Mouse (Mus musculus) adrenal gland, postnatal 10 days (tissue): ENCODE measurements around the gene Mtrf1. TPM values are rescaled to one million over a fixed set of nuclear protein-coding genes. Genes with fewer than 3 reads are reported as not detected.
"Not testable (repeated sequence)": the region's sequence is repeated elsewhere in the genome, so short reads cannot be mapped to it uniquely, and the experiment has no call there.

Experiments
- DNase-seq: peaks from one replicate; pipeline ENCODE4 v3.0.0; 2021; ENCODE audit warnings: mixed read lengths
- total RNA-seq, 2 experiments: library from RNA; stranded (reverse); gene quantifications; 2 replicates each; pipeline ENCODE4 v1.2.3; 2021

The Mtrf1 gene
- total RNA-seq, 2 experiments from 2014 or later: 5.4 to 8.7 TPM

DNA sequence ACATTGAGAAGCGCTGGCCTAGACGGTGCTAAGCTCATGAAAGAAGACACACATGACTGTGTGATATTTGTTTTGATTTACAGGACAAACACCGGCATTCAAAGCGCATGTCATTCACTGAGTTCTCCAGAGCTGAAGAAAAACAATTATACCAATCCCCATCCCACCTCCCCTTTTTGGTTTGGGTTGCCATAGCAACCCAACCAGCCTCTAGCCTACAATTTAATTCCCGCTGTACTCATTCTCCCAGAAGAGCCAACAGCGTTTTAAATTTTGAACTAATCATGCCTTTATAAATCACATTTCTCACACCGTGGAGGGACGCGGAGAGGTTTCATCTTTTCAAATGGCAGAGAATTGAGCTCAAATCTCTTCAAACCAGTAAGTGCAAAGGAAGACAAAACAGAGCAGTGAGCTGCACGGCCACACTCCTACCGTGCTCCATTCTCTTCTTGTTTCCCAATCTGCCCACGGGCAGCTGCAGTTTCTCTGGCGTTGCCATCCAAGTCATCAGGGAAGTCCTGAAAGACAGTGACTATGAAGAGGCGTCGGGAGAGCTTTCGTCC lies 47.6 kb downstream of the Mtrf1 start:
- DNase-seq: no peak

DNA sequence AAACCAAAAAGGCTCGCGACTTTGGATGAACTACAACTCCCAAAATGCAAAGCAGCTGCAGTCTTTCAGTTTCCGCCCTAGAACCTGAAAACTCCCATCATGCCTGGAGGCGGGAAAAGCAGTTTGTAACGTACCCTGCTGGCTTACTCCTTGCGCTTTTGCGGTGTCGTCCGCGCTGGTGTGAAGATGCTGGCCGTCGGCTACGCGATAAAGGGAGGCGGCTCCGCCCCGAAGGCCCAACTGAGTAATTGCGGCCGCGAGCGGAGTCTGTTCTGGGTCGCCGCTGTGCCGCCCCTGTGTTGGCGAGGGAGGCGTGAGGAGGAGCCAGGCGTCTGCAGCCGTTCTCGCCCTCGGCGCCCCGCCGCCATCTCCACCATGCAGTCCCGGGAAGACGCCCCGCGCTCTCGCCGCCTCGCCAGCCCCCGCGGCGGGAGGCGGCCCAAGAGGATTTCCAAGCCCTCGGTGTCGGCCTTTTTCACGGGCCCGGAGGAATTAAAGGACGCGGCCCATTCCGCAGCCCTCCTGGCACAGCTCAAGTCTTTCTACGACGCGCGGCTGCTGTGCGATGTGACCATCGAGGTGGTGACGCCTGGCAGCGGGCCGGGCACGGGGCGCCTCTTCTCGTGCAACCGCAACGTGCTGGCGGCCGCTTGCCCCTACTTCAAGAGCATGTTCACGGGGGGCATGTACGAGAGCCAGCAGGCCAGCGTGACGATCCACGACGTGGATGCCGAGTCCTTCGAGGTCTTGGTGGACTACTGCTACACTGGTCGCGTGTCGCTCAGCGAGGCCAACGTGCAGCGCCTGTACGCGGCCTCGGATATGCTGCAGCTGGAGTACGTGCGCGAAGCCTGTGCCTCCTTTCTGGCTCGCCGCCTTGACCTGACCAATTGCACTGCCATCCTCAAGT lies 54.4 kb downstream of the Mtrf1 start, which contains the start of gene Kbtbd6:
Kbtbd6 (plus strand) TSS at position 155 of the 910 bp plus-strand sequence.
- peak; percentile 83 for DNase-seq

DNA sequence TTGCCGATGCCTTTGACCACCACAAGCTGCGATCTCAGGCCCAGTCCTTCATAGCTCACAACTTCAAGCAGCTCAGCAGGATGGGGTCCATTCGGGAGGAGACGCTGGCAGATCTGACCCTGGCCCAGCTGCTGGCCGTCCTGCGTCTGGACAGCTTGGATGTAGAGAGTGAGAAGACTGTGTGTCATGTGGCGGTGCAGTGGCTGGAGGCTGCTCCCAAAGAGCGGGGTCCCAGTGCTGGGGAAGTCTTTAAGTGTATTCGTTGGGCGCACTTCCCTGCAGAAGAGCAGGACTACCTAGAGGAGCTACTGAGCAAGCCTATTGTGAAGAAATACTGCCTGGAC lies 55.0 kb downstream of the Mtrf1 start:
- DNase-seq: not testable (repeated sequence)

DNA sequence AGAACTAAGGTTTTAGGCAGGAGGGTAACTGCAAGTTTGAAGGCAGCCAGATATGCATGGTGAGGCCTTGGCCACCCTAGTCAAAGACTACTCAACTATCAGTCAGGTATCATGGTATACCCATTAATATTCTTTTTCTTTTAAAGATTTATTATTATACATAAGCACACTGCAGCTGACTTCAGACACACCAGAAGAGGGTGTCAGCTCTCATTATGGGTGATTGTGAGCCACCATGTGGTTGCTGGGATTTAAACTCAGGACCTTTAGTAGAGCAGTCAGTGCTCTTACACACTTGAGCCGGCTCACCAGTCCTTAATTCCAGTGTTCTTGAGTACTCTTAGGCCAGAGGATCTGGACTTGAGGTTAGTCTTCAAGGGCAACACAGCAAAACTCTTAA lies 62.8 kb downstream of the Mtrf1 start:
- no peak for DNase-seq

DNA sequence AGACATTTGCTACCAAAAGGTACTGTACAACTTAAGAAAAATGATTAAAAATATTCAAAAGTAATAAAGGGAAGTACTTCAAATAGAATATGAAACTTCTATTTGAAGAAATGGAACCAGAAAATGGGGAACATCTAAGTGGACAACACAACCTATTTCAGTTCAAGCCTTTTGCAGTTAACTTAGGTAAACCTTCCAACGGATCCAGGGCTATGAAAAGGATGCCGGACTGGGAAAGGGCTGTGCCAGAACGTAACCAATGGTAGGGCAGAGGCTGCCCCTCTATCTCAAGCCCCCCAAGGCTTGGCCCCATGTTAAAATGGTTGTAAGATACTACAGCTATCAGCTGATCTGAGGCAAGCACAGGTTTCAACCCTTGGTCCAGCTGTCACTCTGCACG lies 63.4 kb downstream of the Mtrf1 start:
- DNase-seq: no peak

DNA sequence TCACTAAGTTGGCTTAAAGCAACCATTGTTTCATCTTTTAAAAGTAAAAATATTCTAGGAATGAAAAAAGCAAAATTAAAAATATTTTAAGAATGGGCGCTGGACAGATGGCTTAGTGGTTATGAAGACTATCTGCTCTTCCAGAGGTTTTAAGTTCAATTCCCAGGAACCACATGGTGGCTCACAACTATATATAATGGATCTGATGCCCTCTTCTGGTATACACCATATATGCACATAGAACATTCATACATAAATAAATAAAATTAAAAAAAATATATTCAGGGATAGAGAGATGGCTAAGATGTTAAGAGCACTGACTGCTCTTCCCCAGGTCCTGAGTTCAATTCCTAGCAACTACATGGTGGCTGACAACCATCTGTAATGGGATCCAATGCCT lies 68.1 kb downstream of the Mtrf1 start:
- DNase-seq: no peak

DNA sequence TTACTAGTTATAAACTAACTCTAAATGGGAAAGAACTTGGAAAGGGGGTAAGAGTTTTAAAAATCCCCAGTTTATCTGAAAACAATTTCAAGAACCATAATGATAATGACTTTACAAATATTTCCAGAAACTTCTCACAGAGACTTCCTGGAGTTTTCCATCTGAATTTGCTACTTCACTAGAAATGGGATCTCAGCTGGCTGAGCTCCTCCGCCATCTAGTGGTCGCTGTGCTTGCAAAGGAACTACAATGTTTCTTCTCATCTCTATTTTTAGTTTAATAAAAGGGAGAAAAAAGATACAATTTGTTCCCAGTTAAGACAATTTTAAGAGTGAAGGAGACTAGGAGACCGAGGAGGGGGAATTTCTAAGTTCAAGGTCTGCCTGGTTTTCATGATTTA lies 70.0 kb downstream of the Mtrf1 start:
- DNase-seq: peak; percentile 80

Other genes starting within 250 kb of the Mtrf1 start
- gene Zfp957, start 150.4 kb upstream of the Mtrf1 start, total RNA-seq: not detected
- gene Rgcc, start 96.1 kb upstream of the Mtrf1 start, total RNA-seq: 100 to 1,000 TPM; 154 to 227 TPM
- gene Naa16, start 7.0 kb upstream of the Mtrf1 start, total RNA-seq: 10 to 100 TPM; 18.0 to 27.0 TPM
- 10 to 100 TPM in 1 of 2 experiments, 1 to 10 TPM in 1; 9.8 to 11.4 TPM for gene Kbtbd7, start 28.7 kb downstream of the Mtrf1 start, total RNA-seq
- gene Kbtbd6, start 54.1 kb downstream of the Mtrf1 start, total RNA-seq: under 1 TPM; 0.61 to 0.72 TPM
- 10 to 100 TPM; 24.7 to 27.4 TPM for gene Elf1, start 83.4 kb downstream of the Mtrf1 start, total RNA-seq
- gene Wbp4, start 83.7 kb downstream of the Mtrf1 start, total RNA-seq: 10 to 100 TPM; 33.5 to 33.6 TPM
- gene Sugt1, start 189.9 kb downstream of the Mtrf1 start, total RNA-seq: 100 to 1,000 TPM in 1 of 2 experiments, 10 to 100 TPM in 1; 98.5 to 126 TPM